Mouse (Mus musculus): ENCODE data around the gene Rhbdf2. TPM values are rescaled to one million over a fixed set of nuclear protein-coding genes. Genes with fewer than 3 reads are reported as not detected.

Rhbdf2 gene
- polyA plus RNA-seq, 1 experiment from 2014 or later = 17.9 TPM

- H3K27ac ChIP-seq (ENCODE audit: low read length) = no peak overlapping the region
- H3K36me3 ChIP-seq (ENCODE audit: control insufficient read depth, insufficient read depth, low read length) = no peaks in the 10 kb centered on the region
- no peak overlapping the region for H3K4me3 ChIP-seq (ENCODE audit: low read length)
- no peaks in the 10 kb centered on the region; the same call in 1 of the 2 replicates for H3K4me1 ChIP-seq (replicated peaks; ENCODE audit: control insufficient read depth, insufficient read depth, low read length)
- no peak overlapping the region for H3K9ac ChIP-seq (ENCODE audit: low read length)
- peaks cover 4% of the 10 kb centered on the region for H3K27me3 ChIP-seq (ENCODE audit: control insufficient read depth, insufficient read depth, low read depth, low read length)
- no peak for ATAC-seq (ENCODE audit: low read depth)
- H3K4me2 ChIP-seq (ENCODE audit: low read depth, low read length) = no peak overlapping the region
- 59% methylated on average over 8 of the region's 8 CpGs for WGBS
- H3K9me3 ChIP-seq (ENCODE audit: control insufficient read depth, low read length) = no peaks in the 10 kb centered on the region
Observed at GRCm38 (mm10) chr11:116589574-116589973, 37.2 kb downstream of the Rhbdf2 start.

GRCm38 (mm10) chr11:116589020-116589531 is 37.7 kb downstream of the Rhbdf2 start:
- no peaks in the 10 kb centered on the region for H3K9me3 ChIP-seq (ENCODE audit: control insufficient read depth, low read length)

GRCm38 (mm10) chr11:116586801-116587631 is 39.8 kb downstream of the Rhbdf2 start:
- no peak overlapping the region for H3K27ac ChIP-seq (ENCODE audit: low read length)
- no peak overlapping the region for H3K9ac ChIP-seq (ENCODE audit: low read length)
- no peaks in the 10 kb centered on the region for H3K36me3 ChIP-seq (ENCODE audit: control insufficient read depth, insufficient read depth, low read length)
- no peaks in the 10 kb centered on the region; the same call in 1 of the 2 replicates for H3K4me1 ChIP-seq (replicated peaks; ENCODE audit: control insufficient read depth, insufficient read depth, low read length)
- peak; percentile 77 for ATAC-seq (ENCODE audit: low read depth)
- no peaks in the 10 kb centered on the region for H3K9me3 ChIP-seq (ENCODE audit: control insufficient read depth, low read length)
- no peak overlapping the region for H3K4me2 ChIP-seq (ENCODE audit: low read depth, low read length)
- peaks cover 4% of the 10 kb centered on the region for H3K27me3 ChIP-seq (ENCODE audit: control insufficient read depth, insufficient read depth, low read depth, low read length)
- no peak overlapping the region for H3K4me3 ChIP-seq (ENCODE audit: low read length)
- 24% methylated on average over 23 of the region's 23 CpGs for WGBS

More at GRCm38 (mm10) chr11:116589020-116589531, 37.7 kb downstream of the Rhbdf2 start:
- Histone ChIP-seq H3K27ac (ENCODE audit: low read length) (no peak overlapping the region), H3K36me3 (ENCODE audit: control insufficient read depth, insufficient read depth, low read length) (no peaks in the 10 kb centered on the region), H3K4me3 (ENCODE audit: low read length) (no peak overlapping the region), H3K9ac (ENCODE audit: low read length) (0 out of 2 replicates have a peak overlapping the region, but pooled peaks have one; percentile 26), H3K27me3 (ENCODE audit: control insufficient read depth, insufficient read depth, low read depth, low read length) (peaks cover 4% of the 10 kb centered on the region), H3K4me1 (replicated peaks; ENCODE audit: control insufficient read depth, insufficient read depth, low read length) (no peaks in the 10 kb centered on the region; the same call in 1 of the 2 replicates), H3K4me2 (ENCODE audit: low read depth, low read length) (no peak overlapping the region)
- WGBS = 17% methylated on average over 14 of the region's 14 CpGs
- no peak for ATAC-seq (ENCODE audit: low read depth)

GRCm38 (mm10) chr11:116586310-116586709 is 40.5 kb downstream of the Rhbdf2 start, which contains the start of gene Aanat:
Aanat (plus strand) TSS chr11:116586432.
- no peak; the same call in 1 of the 2 replicates for ATAC-seq (ENCODE audit: low read depth)
- Histone ChIP-seq H3K4me1 (replicated peaks; ENCODE audit: control insufficient read depth, insufficient read depth, low read length) (no peaks in the 10 kb centered on the region; the same call in 1 of the 2 replicates), H3K27ac (ENCODE audit: low read length) (no peak within 1 kb of the TSS; the same call in 1 of the 2 replicates), H3K4me3 (ENCODE audit: low read length) (no peak within 1 kb of the TSS), H3K36me3 (ENCODE audit: control insufficient read depth, insufficient read depth, low read length) (no peaks in the 10 kb centered on the region), H3K27me3 (ENCODE audit: control insufficient read depth, insufficient read depth, low read depth, low read length) (peaks cover 4% of the 10 kb centered on the region), H3K4me2 (ENCODE audit: low read depth, low read length) (no peak within 1 kb of the TSS), H3K9ac (ENCODE audit: low read length) (no peak within 1 kb of the TSS), H3K9me3 (ENCODE audit: control insufficient read depth, low read length) (no peaks in the 10 kb centered on the region)
- WGBS = 52% methylated on average over 5 of the region's 5 CpGs

- WGBS = 48% methylated on average over 6 of the region's 6 CpGs
- Histone ChIP-seq H3K9me3 (ENCODE audit: control insufficient read depth, low read length) (no peaks in the 10 kb centered on the region), H3K9ac (ENCODE audit: low read length) (no peak overlapping the region), H3K36me3 (ENCODE audit: control insufficient read depth, insufficient read depth, low read length) (no peaks in the 10 kb centered on the region), H3K27ac (ENCODE audit: low read length) (no peak overlapping the region; the same call in 1 of the 2 replicates), H3K4me2 (ENCODE audit: low read depth, low read length) (no peak overlapping the region), H3K4me1 (replicated peaks; ENCODE audit: control insufficient read depth, insufficient read depth, low read length) (peaks cover under 1% of the 10 kb centered on the region), H3K4me3 (ENCODE audit: low read length) (no peak overlapping the region), H3K27me3 (ENCODE audit: control insufficient read depth, insufficient read depth, low read depth, low read length) (peaks cover 4% of the 10 kb centered on the region)
- no peak for ATAC-seq (ENCODE audit: low read depth)
Observed at GRCm38 (mm10) chr11:116585682-116586081, 41.1 kb downstream of the Rhbdf2 start.

- no peaks in the 10 kb centered on the region for H3K27me3 ChIP-seq (ENCODE audit: control insufficient read depth, insufficient read depth, low read depth, low read length)
- peak within 1 kb of the TSS; percentile 95 for H3K4me2 ChIP-seq (ENCODE audit: low read depth, low read length)
- peak within 1 kb of the TSS; percentile 57 for H3K27ac ChIP-seq (ENCODE audit: low read length)
- peak within 1 kb of the TSS; percentile 93 for H3K4me3 ChIP-seq (ENCODE audit: low read length)
- peak; percentile 93 for ATAC-seq (ENCODE audit: low read depth)
- H3K9me3 ChIP-seq (ENCODE audit: control insufficient read depth, low read length) = no peaks in the 10 kb centered on the region
- 1% methylated on average over 18 of the region's 51 CpGs for WGBS
- H3K4me1 ChIP-seq (replicated peaks; ENCODE audit: control insufficient read depth, insufficient read depth, low read length) = peaks cover 12% of the 10 kb centered on the region
- H3K9ac ChIP-seq (ENCODE audit: low read length) = peak within 1 kb of the TSS; percentile 89
- H3K36me3 ChIP-seq (ENCODE audit: control insufficient read depth, insufficient read depth, low read length) = no peaks in the 10 kb centered on the region
Observed at GRCm38 (mm10) chr11:116581376-116581814, 45.4 kb downstream of the Rhbdf2 start, which contains the start of gene Ube2o. Ube2o (minus strand) TSS chr11:116581447.

GRCm38 (mm10) chr11:116580711-116581375 is 46.0 kb downstream of the Rhbdf2 start:
- Histone ChIP-seq H3K36me3 (ENCODE audit: control insufficient read depth, insufficient read depth, low read length) (no peaks in the 10 kb centered on the region), H3K4me3 (ENCODE audit: low read length) (peak overlapping the region; percentile 93), H3K9ac (ENCODE audit: low read length) (peak overlapping the region; percentile 89), H3K9me3 (ENCODE audit: control insufficient read depth, low read length) (no peaks in the 10 kb centered on the region), H3K4me2 (ENCODE audit: low read depth, low read length) (peak overlapping the region; percentile 95), H3K4me1 (replicated peaks; ENCODE audit: control insufficient read depth, insufficient read depth, low read length) (peaks cover 12% of the 10 kb centered on the region), H3K27ac (ENCODE audit: low read length) (peak overlapping the region; percentile 57), H3K27me3 (ENCODE audit: control insufficient read depth, insufficient read depth, low read depth, low read length) (no peaks in the 10 kb centered on the region)
- under 1% methylated on average over 78 of the region's 91 CpGs for WGBS
- peak; percentile 76 for ATAC-seq (ENCODE audit: low read depth)

- Histone ChIP-seq H3K4me3 (ENCODE audit: low read length) (peak overlapping the region; percentile 93), H3K9ac (ENCODE audit: low read length) (peak overlapping the region; percentile 89), H3K4me2 (ENCODE audit: low read depth, low read length) (peak overlapping the region; percentile 95), H3K36me3 (ENCODE audit: control insufficient read depth, insufficient read depth, low read length) (no peaks in the 10 kb centered on the region), H3K9me3 (ENCODE audit: control insufficient read depth, low read length) (no peaks in the 10 kb centered on the region), H3K27ac (ENCODE audit: low read length) (no peak overlapping the region), H3K27me3 (ENCODE audit: control insufficient read depth, insufficient read depth, low read depth, low read length) (no peaks in the 10 kb centered on the region), H3K4me1 (replicated peaks; ENCODE audit: control insufficient read depth, insufficient read depth, low read length) (peaks cover 12% of the 10 kb centered on the region)
- no peak for ATAC-seq (ENCODE audit: low read depth)
- 22% methylated on average over 10 of the region's 10 CpGs for WGBS
Observed at GRCm38 (mm10) chr11:116580031-116580652, 46.7 kb downstream of the Rhbdf2 start.

All from lung, embryonic 16.5 days (tissue).